Mouse (Mus musculus): Measurements from ENCODE around the gene Abhd16b.

Gene Abhd16b

DNA sequence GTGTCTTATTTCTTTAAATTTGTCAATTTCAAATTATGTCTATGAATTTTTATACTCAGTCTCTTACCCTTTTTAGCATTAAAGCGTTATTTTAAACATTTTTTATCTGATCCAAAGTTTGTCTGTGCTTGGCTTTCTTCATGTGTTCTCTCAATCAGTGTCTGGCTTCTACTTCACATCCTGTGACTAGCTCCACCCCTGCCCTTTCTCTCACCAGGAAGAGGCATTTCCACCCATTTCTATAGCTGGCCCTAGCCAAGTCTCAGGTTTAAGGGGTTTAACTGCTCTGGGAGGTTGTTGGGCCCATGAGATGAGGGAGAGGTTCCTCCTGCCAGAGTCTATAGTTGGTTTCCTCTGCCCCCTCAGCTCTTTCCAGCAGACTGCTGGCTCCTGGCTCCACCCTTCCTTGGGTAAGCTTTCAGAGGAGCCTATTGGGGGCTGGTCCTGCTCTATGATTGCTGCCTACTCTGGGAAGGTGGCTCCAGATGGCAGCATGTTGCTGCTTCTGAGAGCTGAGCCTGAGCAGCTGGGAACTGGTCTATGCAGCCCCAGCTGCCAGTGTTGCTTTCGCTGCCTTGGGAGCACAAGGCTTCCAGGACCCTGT, 44.5 kb downstream of the Abhd16b start:
- DNase-seq (ENCODE audit: low read depth, low spot score): no peak

DNA sequence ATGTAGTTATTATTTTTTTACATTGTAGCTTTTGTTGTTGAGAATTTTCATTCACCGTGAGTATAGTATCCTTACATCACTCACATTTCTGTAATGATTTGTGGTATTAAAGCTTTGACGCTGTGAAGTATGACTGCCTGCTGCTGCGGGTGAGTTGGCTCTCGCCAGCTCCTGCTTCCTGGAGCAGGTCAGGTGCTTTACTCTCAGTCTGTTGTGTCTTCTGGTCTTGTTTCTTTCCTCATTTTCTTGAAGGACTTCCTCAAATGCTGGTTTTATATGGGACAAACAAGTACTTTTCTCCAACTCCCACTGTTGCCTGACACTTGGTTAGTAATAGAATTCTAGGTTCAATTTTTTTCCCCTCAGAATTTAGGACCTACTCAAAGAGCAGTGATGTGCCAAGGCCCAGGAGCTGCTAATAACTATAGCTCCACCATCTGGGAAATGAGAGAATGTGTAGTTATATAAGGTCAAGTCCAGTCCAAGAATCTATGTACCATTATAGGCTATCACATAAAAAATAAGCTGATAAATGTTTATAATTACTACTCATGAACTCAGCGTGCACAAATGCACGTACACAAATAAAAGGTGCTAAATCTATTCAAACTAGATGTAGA, 48.9 kb downstream of the Abhd16b start:
- no peak for DNase-seq (ENCODE audit: low read depth, low spot score)

Measured in CD4-positive helper T cell, adult 2 months (primary cell).